Mouse (Mus musculus): ENCODE results near the gene Obsl1. TPM values are rescaled to one million over a fixed set of nuclear protein-coding genes. Genes with fewer than 3 reads are reported as not detected.

Gene Obsl1
- total and polyA plus RNA-seq, 3 experiments: 0.47 to 0.84 TPM; not detected in 1

- Histone ChIP-seq H3K36me3 (replicated peaks in 1 of 2; ENCODE audit: control insufficient read depth in 1 of 2, insufficient read depth in 1 of 2, low read length in 1 of 2) (no peaks in the 10 kb centered on the region), H3K4me2 (ENCODE audit: insufficient read depth, low read depth, poor library complexity, severe bottlenecking) (no peak overlapping the region), H3K27me3 (replicated peaks) (peaks cover 79% of the 10 kb centered on the region), H3K4me3 (replicated peaks in 1 of 3; ENCODE audit: low read depth in 2 of 3, low read length in 2 of 3, poor library complexity in 1 of 3) (no peak overlapping the region), H3K27ac (ENCODE audit: insufficient read depth, low read depth) (no peak overlapping the region), H3K4me1 (ENCODE audit: control insufficient read depth in 1 of 2, insufficient read depth in 2 of 2) (peaks cover 0 to 13% of the 10 kb centered on the region in 2 experiments; a peak in 2 of 4 replicates), H3K9ac (ENCODE audit: insufficient read depth, low read depth) (no peak overlapping the region), H3K79me2 (replicated peaks; ENCODE audit: control insufficient read depth, extremely low read depth, insufficient read depth, poor library complexity, severe bottlenecking) (no peaks in the 10 kb centered on the region), H3K9me3 (replicated peaks; ENCODE audit: low read length) (no peaks in the 10 kb centered on the region)
- TF ChIP-seq SMC3 (IDR thresholded peaks at IDR 0.05; ENCODE audit: low read depth, low read length) (no peak), BHLHE40 (IDR thresholded peaks at IDR 0.05; ENCODE audit: low read depth, low read length) (no peak), CTCF (conservative IDR thresholded peaks at IDR 0.05 in 1 of 2, IDR thresholded peaks at IDR 0.05 in 1 of 2; ENCODE audit: low read depth in 2 of 2, low read length in 2 of 2) (no peak), GABPA (IDR thresholded peaks at IDR 0.05; ENCODE audit: insufficient replicate concordance, low read depth, low read length) (no peak), RAD21 (IDR thresholded peaks at IDR 0.05; ENCODE audit: low read depth, low read length) (no peak), KAT2A (IDR thresholded peaks at IDR 0.05; ENCODE audit: insufficient replicate concordance, low read length) (no peak), EP300 (IDR thresholded peaks at IDR 0.05; ENCODE audit: low read length) (no peak), JUND (conservative IDR thresholded peaks at IDR 0.05; ENCODE audit: low read depth, low read length) (no peak), MEF2A (IDR thresholded peaks at IDR 0.05; ENCODE audit: borderline replicate concordance, low read depth, low read length) (no peak), HCFC1 (IDR thresholded peaks at IDR 0.05; ENCODE audit: low read depth, low read length) (no peak), ZKSCAN1 (IDR thresholded peaks at IDR 0.05; ENCODE audit: borderline replicate concordance, low read depth, low read length) (no peak)
- dilution Hi-C loops (cut with MboI; ENCODE audit: extremely low pct_ligation_motif_present, extremely low pct_unique_long_range_greater_than_20kb, low sequenced_read_pairs): no loop called here
- no peak for DNase-seq (ENCODE audit: extremely low read depth)
- in situ Hi-C loops (cut with MboI; ENCODE audit: low pct_ligation_motif_present, low pct_unique_long_range_greater_than_20kb, low sequenced_read_pairs): no loop called here
Measured at GRCm38 (mm10) chr1:75548871-75549270, 42.6 kb upstream of the Obsl1 start.

DNA sequence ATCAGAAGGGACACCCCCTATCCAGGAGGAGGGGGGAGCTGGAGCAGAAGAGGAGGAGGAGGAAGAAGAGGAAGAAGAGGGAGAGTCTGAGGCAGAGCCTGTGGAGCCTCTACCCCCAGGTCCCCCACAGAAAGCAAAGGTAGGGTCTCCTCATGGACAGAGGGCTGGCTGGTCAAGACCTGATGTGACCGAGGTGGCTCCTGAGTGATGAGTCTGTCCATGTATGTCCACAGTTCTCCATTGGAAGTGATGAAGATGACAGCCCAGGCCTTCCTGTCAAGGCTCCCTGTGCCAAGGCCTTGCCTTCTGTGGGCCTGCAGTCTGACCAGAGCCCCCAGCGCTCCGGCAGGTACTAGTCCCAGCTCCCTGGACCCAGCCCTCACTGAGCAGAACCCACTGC, 41.8 kb upstream of the Obsl1 start:
- dilution Hi-C loops (cut with MboI; ENCODE audit: extremely low pct_ligation_motif_present, extremely low pct_unique_long_range_greater_than_20kb, low sequenced_read_pairs) (no loop called here), in situ Hi-C loops (cut with MboI; ENCODE audit: low pct_ligation_motif_present, low pct_unique_long_range_greater_than_20kb, low sequenced_read_pairs) (no loop called here)
- Histone ChIP-seq H3K4me1 (ENCODE audit: control insufficient read depth in 1 of 2, insufficient read depth in 2 of 2) (peaks cover 0 to 13% of the 10 kb centered on the region in 2 experiments; a peak in 2 of 4 replicates), H3K27ac (ENCODE audit: insufficient read depth, low read depth) (no peak overlapping the region), H3K9me3 (replicated peaks; ENCODE audit: low read length) (peaks cover 1% of the 10 kb centered on the region), H3K27me3 (replicated peaks) (peaks cover 78% of the 10 kb centered on the region), H3K9ac (ENCODE audit: insufficient read depth, low read depth) (no peak overlapping the region), H3K79me2 (replicated peaks; ENCODE audit: control insufficient read depth, extremely low read depth, insufficient read depth, poor library complexity, severe bottlenecking) (no peaks in the 10 kb centered on the region), H3K4me3 (replicated peaks in 1 of 3; ENCODE audit: low read depth in 2 of 3, low read length in 2 of 3, poor library complexity in 1 of 3) (no peak overlapping the region), H3K4me2 (ENCODE audit: insufficient read depth, low read depth, poor library complexity, severe bottlenecking) (no peak overlapping the region), H3K36me3 (replicated peaks in 1 of 2; ENCODE audit: control insufficient read depth in 1 of 2, insufficient read depth in 1 of 2, low read length in 1 of 2) (no peaks in the 10 kb centered on the region)
- TF ChIP-seq CTCF (conservative IDR thresholded peaks at IDR 0.05 in 1 of 2, IDR thresholded peaks at IDR 0.05 in 1 of 2; ENCODE audit: low read depth in 2 of 2, low read length in 2 of 2): no peak
- no peak for TF ChIP-seq ZC3H11A (IDR thresholded peaks at IDR 0.05; ENCODE audit: low read depth, low read length)
- TF ChIP-seq MYC (IDR thresholded peaks at IDR 0.05; ENCODE audit: low read depth, low read length): no peak
- TF ChIP-seq HCFC1 (IDR thresholded peaks at IDR 0.05; ENCODE audit: low read depth, low read length): no peak
- TF ChIP-seq MXI1 (IDR thresholded peaks at IDR 0.05; ENCODE audit: low read depth, low read length): no peak
- TF ChIP-seq E2F4 (IDR thresholded peaks at IDR 0.05; ENCODE audit: insufficient replicate concordance, low read depth, low read length): no peak
- no peak for TF ChIP-seq MAZ (IDR thresholded peaks at IDR 0.05; ENCODE audit: low read depth, low read length)
- no peak for TF ChIP-seq KAT2A (IDR thresholded peaks at IDR 0.05; ENCODE audit: insufficient replicate concordance, low read length)
- TF ChIP-seq USF1 (IDR thresholded peaks at IDR 0.05; ENCODE audit: low read depth, low read length): no peak
- no peak for TF ChIP-seq UBTF (IDR thresholded peaks at IDR 0.05; ENCODE audit: low read depth, low read length)
- no peak for TF ChIP-seq EP300 (IDR thresholded peaks at IDR 0.05; ENCODE audit: low read length)
- no peak for TF ChIP-seq JUN (IDR thresholded peaks at IDR 0.05; ENCODE audit: insufficient read depth, low read depth, low read length)
- no peak for DNase-seq (ENCODE audit: extremely low read depth)
